Mouse (Mus musculus): ENCODE data around the gene Def8. TPM values are rescaled to one million over a fixed set of nuclear protein-coding genes. Genes with fewer than 3 reads are reported as not detected.

The Def8 gene
- total RNA-seq, 2 experiments from 2014 or later: 40.2 to 40.5 TPM

DNA sequence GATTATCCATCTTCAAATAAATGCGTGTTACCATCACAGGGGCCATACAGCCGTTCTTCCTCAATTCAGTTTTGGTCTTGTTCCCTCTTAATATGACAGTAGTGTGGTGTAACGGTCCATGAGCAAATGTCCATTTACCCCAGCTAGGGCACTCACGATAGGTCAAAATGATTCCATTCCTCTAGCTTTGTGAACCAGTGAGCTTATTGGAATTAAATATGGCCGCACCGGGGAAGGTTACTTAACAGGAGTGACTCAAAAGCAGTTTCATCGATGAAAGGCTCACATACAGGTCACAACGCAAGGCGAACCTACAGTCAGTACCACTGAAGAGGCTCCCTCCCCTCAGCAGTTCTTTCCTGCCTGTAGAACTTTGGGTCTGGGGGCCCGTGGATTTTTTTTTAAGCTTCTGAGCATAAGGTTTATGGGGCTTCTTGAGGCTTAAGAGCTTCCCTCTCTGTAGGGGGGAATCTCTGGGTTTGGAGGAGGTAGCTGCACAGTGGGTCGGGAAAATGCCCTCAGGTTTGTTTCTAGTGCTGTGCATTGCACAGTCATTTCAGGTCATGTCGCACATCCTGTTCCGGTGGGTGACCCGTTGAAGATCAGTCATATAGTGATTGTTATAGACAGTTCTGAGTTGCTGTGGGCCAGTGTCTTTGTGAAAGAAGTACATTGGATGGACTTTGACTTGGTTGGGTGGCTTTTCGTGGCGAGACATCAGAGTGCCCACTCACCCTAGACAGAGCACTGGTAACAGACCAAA is 55.3 kb downstream of the Def8 start:
- DNase-seq (ENCODE audit: low spot score in 2 of 2): no peak

DNA sequence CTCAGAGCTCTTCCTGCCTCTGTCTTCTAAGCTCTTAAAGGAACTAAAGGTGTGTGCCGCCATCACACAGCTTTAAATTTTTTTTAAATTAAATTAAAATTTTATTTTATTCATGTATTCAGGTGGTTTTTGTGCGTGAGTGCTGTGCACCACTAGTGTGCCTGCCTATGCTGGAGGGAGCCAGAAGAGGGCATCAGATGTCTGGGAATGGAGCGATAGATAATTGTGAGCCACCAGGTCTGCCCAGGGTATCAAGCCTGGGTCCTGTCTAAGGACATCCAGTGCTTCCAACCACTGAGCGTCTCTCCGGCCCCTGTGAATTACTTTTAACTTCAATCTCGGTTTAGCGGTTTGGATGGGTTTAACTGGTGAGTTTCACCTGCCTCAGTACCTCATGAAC is 59.3 kb downstream of the Def8 start:
- DNase-seq (ENCODE audit: low spot score in 2 of 2): no peak

DNA sequence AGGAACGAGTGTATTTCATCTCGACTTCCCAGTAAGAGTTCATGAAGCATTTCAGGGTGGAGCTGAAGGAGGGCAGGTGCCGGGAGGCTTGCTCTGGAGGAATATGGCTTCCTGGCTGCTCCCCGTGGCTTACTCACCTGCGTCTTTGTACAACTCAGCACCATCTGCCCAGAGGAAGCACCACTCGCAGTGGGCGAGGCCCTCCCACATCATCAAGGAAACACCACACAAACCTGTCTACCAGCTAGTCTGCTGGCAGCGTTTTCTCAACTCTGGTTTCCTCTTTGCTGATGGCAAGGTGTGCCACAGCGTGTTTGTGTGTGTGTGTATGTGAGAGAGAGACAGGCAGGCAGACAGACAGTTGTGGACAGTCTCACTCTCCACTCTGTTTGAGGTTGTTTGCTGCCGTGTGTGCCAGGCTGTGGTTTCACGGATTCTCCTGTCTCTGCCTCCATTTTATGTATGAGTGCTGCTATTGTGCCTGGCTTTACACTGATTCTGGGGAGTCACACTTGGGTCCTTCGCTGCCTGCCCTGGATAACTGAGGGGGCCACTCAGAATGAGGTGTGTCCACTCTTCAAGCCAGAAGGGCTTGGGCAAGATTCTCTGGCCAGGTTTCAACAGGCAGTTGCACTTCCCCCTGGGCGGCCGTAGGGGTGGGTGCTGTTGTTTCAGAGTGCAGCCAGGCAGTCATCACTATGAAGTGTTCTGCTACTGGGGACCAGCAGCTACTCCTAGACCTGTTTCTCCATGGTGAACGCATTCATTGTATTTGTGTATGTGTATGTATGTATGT is 68.2 kb downstream of the Def8 start:
- no peak for DNase-seq (ENCODE audit: low spot score in 2 of 2)

DNA sequence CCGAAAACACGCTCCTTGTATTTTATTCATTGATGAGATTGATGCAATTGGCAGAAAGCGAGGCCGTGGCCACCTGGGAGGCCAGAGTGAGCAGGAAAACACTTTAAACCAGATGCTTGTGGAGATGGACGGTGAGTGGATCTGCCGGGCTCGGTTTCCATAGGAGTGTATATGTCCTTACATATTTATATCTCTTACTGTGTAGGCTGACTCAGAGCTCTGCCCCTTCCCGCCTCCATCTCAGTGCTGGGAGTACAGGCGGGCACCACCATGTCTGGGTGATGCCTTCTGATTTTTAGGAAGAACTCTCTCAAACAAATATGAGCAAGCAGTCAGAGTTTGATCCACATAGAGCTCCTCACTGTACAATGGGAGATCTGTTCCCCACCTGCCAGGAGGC is 69.6 kb downstream of the Def8 start:
- no peak for DNase-seq (ENCODE audit: low spot score in 2 of 2)

DNA sequence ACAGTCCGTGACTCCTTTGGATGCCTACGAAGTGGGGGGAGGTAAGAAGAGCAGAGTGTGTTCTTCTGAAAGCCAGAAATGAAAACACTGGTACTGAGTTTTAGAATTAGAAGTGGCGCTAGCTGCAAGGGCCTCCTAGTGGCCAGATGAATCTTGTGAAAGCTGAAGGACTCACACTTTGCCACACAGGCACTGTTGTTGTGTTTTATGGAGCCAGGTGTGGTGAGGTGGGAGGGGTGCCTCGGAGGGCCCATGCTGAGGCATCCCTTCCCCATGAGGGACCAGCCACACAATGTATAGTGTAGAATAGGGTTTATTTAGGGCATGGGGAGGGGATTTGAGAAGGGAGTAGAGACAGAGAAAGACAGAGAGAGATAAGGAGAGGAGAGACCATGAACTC is 74.4 kb downstream of the Def8 start:
- no peak for DNase-seq (ENCODE audit: low spot score in 2 of 2)

DNA sequence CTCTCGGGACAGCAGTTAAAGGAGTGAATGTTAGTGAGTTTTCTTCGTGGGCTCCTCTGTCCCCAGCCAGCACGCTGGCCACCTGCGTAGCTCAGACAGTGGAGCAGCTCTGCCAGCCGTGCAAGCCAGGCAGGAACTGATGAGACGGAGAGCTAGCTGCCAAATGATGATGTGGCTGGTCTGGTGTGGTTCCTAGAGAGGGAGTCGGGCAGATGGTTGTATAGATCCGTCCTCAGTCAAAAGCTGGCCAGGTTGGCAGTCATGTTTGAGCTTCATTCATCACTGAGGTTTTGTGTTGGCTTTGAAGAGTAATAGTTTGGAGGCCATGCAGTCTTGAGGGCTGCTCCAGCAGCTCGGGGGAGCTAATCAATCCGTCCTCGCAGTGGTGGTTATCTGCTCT is 75.6 kb downstream of the Def8 start:
- DNase-seq (ENCODE audit: low spot score in 2 of 2): no peak

DNA sequence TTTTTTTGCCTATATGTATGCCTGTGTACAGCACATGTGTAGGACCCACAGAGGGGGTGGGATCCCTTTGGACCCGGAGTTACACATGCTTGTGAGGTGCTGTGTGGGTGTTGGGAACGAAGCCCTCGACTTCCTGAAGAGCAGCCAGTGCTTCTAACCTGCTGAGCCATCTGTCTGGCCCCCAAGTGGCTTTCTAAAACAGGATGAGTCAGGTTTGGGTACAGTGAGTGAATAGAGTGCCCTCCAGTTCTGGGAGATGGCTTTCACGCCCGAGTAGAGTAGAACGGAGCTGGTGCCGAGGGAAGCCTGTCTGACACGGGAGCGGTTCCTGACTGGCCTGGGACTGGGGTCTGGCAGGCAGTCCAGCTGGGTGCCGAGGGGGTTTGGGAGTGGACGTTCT is 76.2 kb downstream of the Def8 start:
- no peak for DNase-seq (ENCODE audit: low spot score in 2 of 2)

DNA sequence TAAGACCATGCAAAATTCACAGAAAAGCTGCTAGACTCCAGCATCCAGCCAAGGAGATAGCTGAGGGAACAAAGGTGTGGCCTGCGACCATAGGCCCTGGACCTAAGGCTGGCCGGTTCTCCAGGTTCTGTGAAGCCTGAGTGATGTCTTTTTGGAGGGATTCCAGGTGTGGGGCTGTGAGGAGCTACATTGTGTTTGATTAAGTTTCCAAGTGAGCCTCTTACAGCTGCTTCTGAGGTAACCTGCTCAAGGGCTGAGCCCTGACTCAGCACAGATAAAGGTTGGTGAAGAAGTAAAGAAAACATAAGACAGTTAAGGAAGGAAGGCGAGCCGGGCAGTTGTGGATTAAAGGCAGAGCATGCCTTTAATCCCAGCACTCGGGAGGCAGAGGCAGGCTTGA is 78.9 kb downstream of the Def8 start:
- DNase-seq (ENCODE audit: low spot score in 2 of 2): no peak

DNA sequence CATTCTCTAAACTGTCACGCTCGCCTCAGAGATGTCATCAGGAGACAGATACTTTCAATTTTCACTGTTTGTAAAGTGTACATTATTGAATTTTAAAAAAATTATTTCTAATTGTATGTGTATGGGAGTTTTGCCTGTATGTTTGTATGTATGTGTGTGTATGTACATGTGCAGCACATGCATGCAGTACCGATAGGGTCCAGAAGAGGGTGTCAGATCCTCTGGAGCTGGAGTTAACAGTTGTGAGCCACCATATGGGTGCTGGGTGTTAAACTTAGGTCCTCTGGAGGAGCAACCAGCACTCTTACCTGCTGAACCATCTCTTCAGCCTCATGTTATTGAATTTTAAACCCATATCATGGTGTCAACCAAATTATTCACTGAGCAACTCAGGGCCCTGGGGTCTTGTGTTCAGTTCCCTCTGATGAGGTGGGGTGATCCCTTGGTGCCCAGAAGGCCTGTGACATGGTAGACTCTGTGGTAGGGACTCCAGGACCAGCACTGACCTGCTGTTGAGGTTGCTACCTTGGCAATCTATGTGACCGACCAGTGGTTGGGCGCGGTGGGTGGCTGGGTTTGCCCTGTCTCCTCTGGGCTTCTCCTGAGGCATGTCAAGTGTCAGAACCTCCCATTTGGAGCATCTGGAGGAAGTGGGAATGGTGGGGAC is 80.6 kb downstream of the Def8 start:
- no peak for DNase-seq (ENCODE audit: low spot score in 2 of 2)

DNA sequence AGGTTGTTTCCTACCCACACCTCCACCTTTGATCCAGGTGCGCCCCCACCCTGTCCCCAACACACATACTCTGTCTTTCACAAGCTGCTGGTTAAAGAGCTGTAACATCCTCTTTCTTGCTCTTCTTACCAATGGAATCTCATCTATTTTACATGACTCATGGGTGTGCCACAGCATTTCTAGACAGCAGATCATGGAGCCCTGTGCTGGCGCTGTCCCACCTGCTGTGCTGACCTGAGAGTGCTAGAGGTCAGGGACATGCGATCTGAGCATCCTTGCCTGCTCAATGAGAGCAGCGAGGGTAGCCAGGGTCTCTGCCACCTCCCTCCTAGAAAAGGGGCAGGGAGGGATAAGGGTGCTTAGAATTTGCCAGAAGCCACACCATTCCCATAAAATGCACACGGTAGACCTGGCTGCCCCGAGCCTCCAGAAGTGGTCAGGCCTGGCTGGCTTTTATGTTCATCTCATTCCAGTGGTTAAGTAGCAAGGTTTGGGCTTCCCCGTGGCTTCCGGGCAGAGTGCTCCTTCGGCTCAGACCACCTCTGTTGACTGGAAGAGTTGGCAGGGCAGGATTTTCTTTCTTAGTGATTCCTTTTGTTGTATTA is 81.4 kb downstream of the Def8 start:
- no peak for DNase-seq (ENCODE audit: low spot score in 2 of 2)

DNA sequence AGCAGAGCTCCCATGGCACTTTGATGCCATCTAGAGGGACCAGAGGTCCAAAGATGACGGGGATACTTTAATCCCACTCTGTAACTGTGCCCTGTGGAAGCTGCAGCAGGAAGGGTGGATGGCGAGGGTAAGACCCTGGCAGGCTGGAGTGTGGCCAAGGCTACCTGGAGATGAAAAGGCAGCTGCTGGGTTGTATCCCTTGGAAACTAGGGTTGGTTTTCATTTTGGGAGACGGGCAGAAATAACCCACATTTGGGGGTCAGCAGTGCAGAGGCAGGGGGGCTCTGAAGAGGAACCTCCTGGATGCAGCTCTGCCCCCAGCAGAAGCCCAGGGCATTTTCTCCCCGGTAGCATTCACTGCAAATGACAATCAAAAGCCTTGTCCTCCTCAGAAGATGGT is 81.9 kb downstream of the Def8 start:
- no peak for DNase-seq (ENCODE audit: low spot score in 2 of 2)

DNA sequence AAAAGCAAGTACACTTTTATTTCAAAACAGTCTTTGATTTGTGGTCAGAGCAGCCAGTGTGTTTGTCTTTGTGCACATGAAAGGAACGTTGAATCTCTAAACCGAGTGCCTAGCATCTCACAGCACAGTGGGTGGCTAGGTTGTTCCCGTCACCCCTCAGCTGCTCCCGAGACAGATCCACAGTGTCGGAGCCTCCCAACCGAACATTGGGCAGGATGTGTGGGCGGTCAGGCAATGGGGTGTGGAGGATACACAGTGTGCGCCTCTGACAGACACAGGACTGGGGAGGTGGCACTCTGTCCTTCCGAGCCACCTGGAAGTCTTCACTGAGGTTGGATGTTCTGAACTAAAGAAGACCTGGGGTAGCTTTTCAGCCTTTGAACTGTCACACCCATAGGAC is 82.4 kb downstream of the Def8 start:
- DNase-seq (ENCODE audit: low spot score in 2 of 2): no peak

DNA sequence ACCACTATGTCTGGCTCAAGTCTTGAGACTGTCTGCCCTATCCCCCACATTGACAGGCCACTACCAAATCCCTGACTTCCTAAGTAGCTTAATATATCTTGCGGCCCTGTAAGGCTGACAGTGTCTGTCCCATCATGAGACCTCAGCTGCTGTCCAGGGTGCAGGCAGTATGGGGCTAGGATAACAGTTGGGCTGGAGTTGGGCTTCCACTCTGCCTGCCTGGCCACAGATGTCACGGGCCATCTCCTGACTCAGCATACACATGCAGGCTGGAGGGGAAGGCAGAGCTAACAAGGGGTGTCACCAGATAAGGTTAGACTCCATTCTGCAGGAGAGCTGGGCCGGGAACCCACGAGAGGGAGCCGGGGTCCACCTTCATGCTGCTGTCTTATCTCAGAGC is 83.8 kb downstream of the Def8 start:
- DNase-seq (ENCODE audit: low spot score in 2 of 2): no peak

DNA sequence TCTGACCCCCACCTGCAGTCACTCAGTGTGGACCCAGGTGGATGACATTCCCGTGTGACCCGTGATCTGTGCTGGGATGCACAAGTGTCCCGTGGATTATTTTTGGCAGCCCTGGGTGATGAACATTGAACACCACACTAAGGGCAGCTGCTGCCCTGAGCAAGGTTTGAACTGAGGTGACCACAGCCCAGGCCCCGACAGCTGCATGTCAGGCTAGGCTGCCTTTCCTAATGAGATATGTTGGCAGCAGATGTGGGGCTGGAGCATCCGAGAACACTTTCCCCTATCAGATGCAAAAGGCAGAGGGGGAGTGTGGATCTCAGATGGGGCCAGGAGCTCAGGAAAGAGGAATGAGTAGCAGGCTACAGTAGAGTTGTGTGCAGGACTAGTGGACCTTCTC is 87.5 kb downstream of the Def8 start:
- no peak for DNase-seq (ENCODE audit: low spot score in 2 of 2)

Other genes starting within 250 kb of the Def8 start
- 10 to 100 TPM; 16.8 to 29.2 TPM for gene Dpep1, start 237.3 kb upstream of the Def8 start, total RNA-seq (2021)
- gene Chmp1a, start 210.8 kb upstream of the Def8 start, total RNA-seq (2021): 100 to 1,000 TPM in 1 of 2 experiments, 10 to 100 TPM in 1; 97.3 to 105 TPM
- 1 to 10 TPM; 4.0 to 4.5 TPM for gene Spata33, start 210.7 kb upstream of the Def8 start, total RNA-seq (2021)
- gene Cdk10, start 198.7 kb upstream of the Def8 start, total RNA-seq (2021): 10 to 100 TPM; 79.6 to 82.6 TPM
- gene Spata2l, start 187.3 kb upstream of the Def8 start, total RNA-seq (2021): 10 to 100 TPM; 11.6 to 11.9 TPM
- gene Zfp276, start 169.3 kb upstream of the Def8 start, total RNA-seq (2021): 10 to 100 TPM; 28.3 to 30.1 TPM
- gene Vps9d1, start 169.2 kb upstream of the Def8 start, total RNA-seq (2021): 10 to 100 TPM; 33.8 to 46.6 TPM
- gene Fanca, start 105.0 kb upstream of the Def8 start, total RNA-seq (2021): 10 to 100 TPM; 18.8 to 24.0 TPM
- gene Spire2, start 90.8 kb upstream of the Def8 start, total RNA-seq (2021): 1 to 10 TPM; 3.6 to 4.0 TPM
- gene Tcf25, start 49.8 kb upstream of the Def8 start, total RNA-seq (2021): 100 to 1,000 TPM; 221 to 224 TPM
- gene Mc1r, start 16.4 kb upstream of the Def8 start, total RNA-seq (2021): under 1 TPM in 1 of 2 experiments, not detected in 1; 0.14 TPM
- gene Tubb3, start 12.1 kb upstream of the Def8 start, total RNA-seq (2021): 100 to 1,000 TPM in 1 of 2 experiments, 10 to 100 TPM in 1; 59.5 to 102 TPM
- 10 to 100 TPM; 59.9 to 61.8 TPM for gene Afg3l1, start 54.4 kb downstream of the Def8 start, total RNA-seq (2021)
- 1 to 10 TPM; 1.2 to 1.4 TPM for gene Dbndd1, start 91.9 kb downstream of the Def8 start, total RNA-seq (2021)
- gene Gas8, start 95.3 kb downstream of the Def8 start, total RNA-seq (2021): 10 to 100 TPM; 18.6 to 23.3 TPM
- gene Rhou, start 230.4 kb downstream of the Def8 start, total RNA-seq (2021): 10 to 100 TPM; 43.6 to 50.6 TPM

Data from adrenal gland, postnatal 4 days (tissue).